Mouse (Mus musculus) naive thymus-derived CD4-positive, alpha-beta T cell, adult 5 months (primary cell): Measurements from ENCODE around the gene Gnl2. TPM values are rescaled to one million over a fixed set of nuclear protein-coding genes. Genes with fewer than 3 reads are reported as not detected.

Experiments
- polyA plus RNA-seq: library from polyadenylated mRNA; unstranded; fragments of 100-300 nt; shearing (Covaris generic); gene quantifications from one replicate; pipeline ENCODE4 v1.2.1, GENCODE M21; 2017

Gnl2 gene
- 109 TPM for polyA plus RNA-seq

GRCm38 (mm10) chr4:125015806-125016635, at the start of gene Gnl2:
Gene Gnl2 (plus strand): TSS chr4:125016585.

GRCm38 (mm10) chr4:124985671-124986602, 30.4 kb upstream of the Gnl2 start, which contains the start of gene Rspo1:
Gene Rspo1 (plus strand): TSS chr4:124986430.

GRCm38 (mm10) chr4:125065517-125066307, 49.3 kb downstream of the Gnl2 start, which contains the start of gene Dnali1:
Gene Dnali1 (minus strand): TSS chr4:125065703.

GRCm38 (mm10) chr4:125066490-125067370, 50.3 kb downstream of the Gnl2 start, which contains the start of gene Snip1:
Gene Snip1 (plus strand): TSS chr4:125066672.

GRCm38 (mm10) chr4:125084403-125085345, 68.3 kb downstream of the Gnl2 start, which contains the start of gene Meaf6:
Gene Meaf6 (plus strand): TSS chr4:125085134.

Other genes starting within 250 kb of the Gnl2 start
- gene Mtf1, start 214.5 kb upstream of the Gnl2 start, polyA plus RNA-seq: 16.9 TPM
- gene Yrdc, start 165.9 kb upstream of the Gnl2 start, polyA plus RNA-seq: 154 TPM
- gene 1110065P20Rik, start 165.4 kb upstream of the Gnl2 start, polyA plus RNA-seq: 24.0 TPM
- gene Maneal, start 154.4 kb upstream of the Gnl2 start, polyA plus RNA-seq: 2.3 TPM
- not detected for gene Epha10, start 135.7 kb upstream of the Gnl2 start, polyA plus RNA-seq
- 9.8 TPM for gene 9930104L06Rik, start 79.5 kb upstream of the Gnl2 start, polyA plus RNA-seq
- gene Cdca8, start 77.3 kb upstream of the Gnl2 start, polyA plus RNA-seq: 1.5 TPM
- gene Rspo1, start 30.2 kb upstream of the Gnl2 start, polyA plus RNA-seq: not detected
- gene Dnali1, start 49.1 kb downstream of the Gnl2 start, polyA plus RNA-seq: not detected
- gene Snip1, start 50.1 kb downstream of the Gnl2 start, polyA plus RNA-seq: 40.9 TPM
- gene Meaf6, start 68.5 kb downstream of the Gnl2 start, polyA plus RNA-seq: 47.3 TPM
- 43.1 TPM for gene Zc3h12a, start 111.3 kb downstream of the Gnl2 start, polyA plus RNA-seq